Mouse (Mus musculus) forebrain, embryonic 14.5 days (tissue): ENCODE results near the gene Ksr1. TPM values are rescaled to one million over a fixed set of nuclear protein-coding genes. Genes with fewer than 3 reads are reported as not detected.

Experiments used
- ATAC-seq: fragments of 200-750 bp; cut with Nextera tagmentation; 2 replicates; pipeline ENCODE4 v1.8.0; 2017; ENCODE audit warnings: mild to moderate bottlenecking, moderate library complexity
- DNase-seq: peaks from one replicate; pipeline ENCODE4 v3.0.0-alpha.2; 2015; ENCODE audit warnings: low spot score
- H3K27ac ChIP-seq: fragments of 300-500 bp; sonication (generic); 2 replicates; pipeline ENCODE4 v1.5.1; 2014; ENCODE audit warnings: low read depth, mild to moderate bottlenecking, control low read depth, low read length, moderate library complexity
- H3K27me3 ChIP-seq: fragments of 300-500 bp; sonication (generic); replicated peaks from 2 replicates; pipeline ENCODE4 v1.6.1; 2014; ENCODE audit warnings: low read length, control low read depth, mixed read lengths; ENCODE audit not compliant: control insufficient read depth, insufficient read depth
- H3K36me3 ChIP-seq: fragments of 300-500 bp; sonication (generic); 2 replicates; pipeline ENCODE4 v1.6.1; 2014; ENCODE audit warnings: low read length, control low read depth; ENCODE audit not compliant: control insufficient read depth, insufficient read depth
- H3K4me1 ChIP-seq: fragments of 300-500 bp; sonication (generic); 2 replicates; pipeline ENCODE4 v1.6.1; 2014; ENCODE audit warnings: antibody characterized with exemption, low read length, control low read depth; ENCODE audit not compliant: control insufficient read depth, insufficient read depth
- H3K4me2 ChIP-seq: fragments of 300-500 bp; sonication (generic); 2 replicates; pipeline ENCODE4 v1.6.1; 2014; ENCODE audit warnings: mild to moderate bottlenecking, control low read depth, low read length
- H3K4me3 ChIP-seq: fragments of 300-500 bp; sonication (generic); 2 replicates; pipeline ENCODE4 v1.5.1; 2014; ENCODE audit warnings: low read depth, low read length, control low read depth
- H3K9ac ChIP-seq: fragments of 300-500 bp; sonication (generic); 2 replicates; pipeline ENCODE4 v1.6.1; 2014; ENCODE audit warnings: mild to moderate bottlenecking, low read length, control low read depth, moderate library complexity
- H3K9me3 ChIP-seq: fragments of 300-500 bp; sonication (generic); replicated peaks from 2 replicates; pipeline ENCODE4 v1.6.1; 2016; ENCODE audit warnings: low read length, control low read depth, mixed read lengths; ENCODE audit not compliant: control insufficient read depth
- WGBS: fragments of 180-500 bp; shearing (Covaris S2); extraction: QIAGEN DNeasy Blood & Tissue Kit; methylation state at CpG from one replicate; pipeline ENCODE4 v1.1.7; 2014; 5-methylcytosine and 5-hydroxymethylcytosine counted together
- polyA plus RNA-seq: library from polyadenylated mRNA; unstranded; fragments of >200 nt; fragmentation: Nextera tagmentation; extraction: Ambion mirVana; gene quantifications from 2 replicates; pipeline ENCODE4 v1.2.1, GENCODE M21; 2014

Gene Ksr1
- polyA plus RNA-seq, 1 experiment from 2014 or later = 4.7 TPM

DNA sequence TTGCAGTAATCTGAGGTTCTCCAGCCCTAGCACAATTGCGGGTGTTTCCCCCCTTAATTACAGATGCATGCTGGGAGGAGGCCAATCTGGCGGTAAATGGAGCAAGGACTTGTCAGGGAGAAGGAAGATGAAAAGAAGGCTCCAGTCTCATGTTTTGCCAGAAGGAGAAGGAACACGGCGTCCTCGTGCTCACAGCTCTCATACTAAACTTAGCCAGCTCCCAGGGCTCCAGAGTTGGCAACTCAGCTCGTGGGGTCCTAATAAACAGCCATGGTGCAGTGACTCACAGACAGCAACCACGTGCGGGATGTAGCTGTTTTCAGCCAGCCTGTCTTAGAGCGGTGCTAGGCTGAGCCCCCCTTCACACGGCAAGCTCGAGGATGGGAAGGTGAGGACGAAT lies 36.7 kb upstream of the Ksr1 start:
- Histone ChIP-seq H3K36me3 (no peaks in the 10 kb centered on the region), H3K4me1 (0 out of 2 replicates have a peak, but pooled peaks cover 5% of the 10 kb centered on the region), H3K27ac (no peak overlapping the region), H3K4me2 (no peak overlapping the region), H3K9ac (no peak overlapping the region), H3K9me3 (no peaks in the 10 kb centered on the region), H3K27me3 (no peaks in the 10 kb centered on the region), H3K4me3 (no peak overlapping the region)
- WGBS = 64% methylated on average over 12 of the region's 12 CpGs
- ATAC-seq (no peak), DNase-seq (peak; percentile 46)

DNA sequence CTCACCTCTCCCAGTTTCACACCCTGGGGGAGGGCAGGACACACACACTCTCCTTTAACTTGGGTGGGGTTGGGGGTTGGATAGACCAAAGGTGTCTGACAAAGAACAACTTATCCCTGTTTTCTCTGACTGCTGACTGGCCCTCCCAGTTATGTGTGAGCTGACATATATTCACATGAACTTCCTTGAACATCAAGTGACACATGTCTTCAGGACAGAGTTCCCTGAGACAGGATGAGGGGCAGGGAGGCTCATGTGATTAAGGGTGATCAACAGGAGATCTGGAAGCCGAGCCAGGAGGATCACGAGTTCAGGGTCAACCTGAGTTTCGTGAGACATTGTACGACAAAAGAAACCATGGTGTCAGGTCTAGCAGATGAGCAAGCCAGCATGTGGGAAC lies 35.7 kb upstream of the Ksr1 start:
- Histone ChIP-seq H3K9me3 (no peaks in the 10 kb centered on the region), H3K36me3 (no peaks in the 10 kb centered on the region), H3K27ac (no peak overlapping the region), H3K4me3 (no peak overlapping the region), H3K27me3 (no peaks in the 10 kb centered on the region), H3K4me1 (no peaks in the 10 kb centered on the region), H3K4me2 (no peak overlapping the region), H3K9ac (no peak overlapping the region)
- ATAC-seq = no peak
- 96% methylated on average over 4 of the region's 4 CpGs for WGBS
- DNase-seq = no peak

DNA sequence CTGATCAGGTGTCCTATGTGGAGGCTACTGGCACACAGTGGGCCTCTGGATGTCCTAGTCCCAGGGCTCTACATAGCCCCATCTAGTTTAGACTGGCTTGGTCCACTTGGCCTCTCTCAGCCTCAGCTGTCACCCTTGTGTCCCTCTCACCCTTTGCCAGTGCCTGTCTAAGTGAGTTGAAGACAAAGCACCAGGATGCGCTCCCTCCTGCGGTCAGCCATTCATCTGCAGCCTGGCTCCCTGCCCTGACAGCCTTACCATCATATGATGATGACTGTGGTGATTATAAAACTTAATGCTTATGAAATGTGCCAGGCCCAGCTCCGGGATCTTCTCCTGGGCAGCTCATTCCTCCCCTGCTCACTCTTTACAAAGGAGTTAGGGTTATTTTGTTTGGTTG lies 30.5 kb upstream of the Ksr1 start:
- no peak overlapping the region for H3K27ac ChIP-seq
- 85% methylated on average over 3 of the region's 3 CpGs for WGBS
- no peak overlapping the region for H3K4me3 ChIP-seq
- no peaks in the 10 kb centered on the region for H3K27me3 ChIP-seq
- H3K9me3 ChIP-seq = no peaks in the 10 kb centered on the region
- H3K9ac ChIP-seq = no peak overlapping the region
- no peak for DNase-seq
- no peak for ATAC-seq
- no peak overlapping the region for H3K4me2 ChIP-seq
- no peaks in the 10 kb centered on the region for H3K4me1 ChIP-seq
- no peaks in the 10 kb centered on the region for H3K36me3 ChIP-seq

DNA sequence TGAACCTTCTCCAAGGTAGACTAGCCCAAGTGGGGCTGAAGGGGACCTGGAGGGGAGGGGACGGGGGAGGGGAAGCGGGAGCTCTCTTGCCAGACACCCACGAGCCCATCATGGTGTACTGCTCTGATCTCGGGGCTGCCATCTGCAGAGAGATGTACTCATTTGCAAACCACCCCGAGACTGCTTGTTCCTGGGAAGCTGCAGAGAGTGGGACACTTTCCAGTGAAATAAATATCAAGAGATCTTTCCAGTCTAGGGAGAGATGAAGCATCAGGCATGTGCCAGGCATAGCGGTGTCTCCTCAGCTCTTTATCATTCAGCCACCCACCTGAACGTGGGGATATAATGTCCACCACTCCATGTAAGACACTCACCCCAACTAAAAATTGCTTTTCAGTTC lies 25.8 kb upstream of the Ksr1 start:
- DNase-seq (no peak), ATAC-seq (no peak)
- 80% methylated on average over 7 of the region's 7 CpGs for WGBS
- no peak overlapping the region for H3K9ac ChIP-seq
- no peaks in the 10 kb centered on the region for H3K36me3 ChIP-seq
- H3K4me2 ChIP-seq = no peak overlapping the region
- no peak overlapping the region for H3K27ac ChIP-seq
- H3K27me3 ChIP-seq = no peaks in the 10 kb centered on the region
- H3K4me3 ChIP-seq = no peak overlapping the region
- H3K4me1 ChIP-seq = no peaks in the 10 kb centered on the region
- H3K9me3 ChIP-seq = no peaks in the 10 kb centered on the region

DNA sequence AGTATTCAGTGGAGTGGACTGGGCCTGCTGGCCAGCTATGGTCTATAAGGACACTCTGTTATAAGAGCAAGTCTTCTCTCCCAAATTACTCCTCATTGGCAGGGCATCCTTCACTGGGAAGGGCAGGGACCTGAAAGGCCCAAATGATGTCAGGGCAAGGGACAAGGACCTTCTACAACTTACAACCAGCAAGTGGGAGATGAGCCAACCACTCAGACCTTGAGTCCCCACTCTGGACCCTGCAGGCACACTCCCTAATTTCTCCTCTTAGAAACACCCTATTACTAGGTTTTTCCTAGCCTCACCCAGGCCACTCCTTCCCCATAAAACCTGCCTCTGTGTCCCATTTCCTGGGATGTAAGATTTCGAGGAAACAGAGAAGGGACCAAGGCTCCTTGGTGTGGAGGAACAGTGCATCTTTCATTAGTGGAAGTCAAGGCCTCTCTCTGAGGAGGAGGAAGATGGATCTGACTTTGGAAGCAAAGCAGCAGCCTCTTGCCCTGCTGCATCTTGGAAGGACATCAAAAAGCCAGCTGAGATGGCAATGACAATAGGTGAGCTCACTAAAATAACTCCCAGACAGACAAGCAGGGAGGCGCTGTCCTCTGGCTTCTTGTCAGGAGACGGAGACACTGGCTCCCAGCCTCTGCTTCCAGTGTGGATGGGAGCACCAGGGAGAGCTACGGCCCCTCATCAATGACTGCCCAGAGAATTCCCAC lies 20.5 kb upstream of the Ksr1 start:
- WGBS = 75% methylated on average over 4 of the region's 4 CpGs
- H3K4me3 ChIP-seq = no peak overlapping the region
- H3K27ac ChIP-seq = no peak overlapping the region
- no peak overlapping the region for H3K4me2 ChIP-seq
- no peaks in the 10 kb centered on the region for H3K36me3 ChIP-seq
- no peaks in the 10 kb centered on the region for H3K9me3 ChIP-seq
- ATAC-seq = no peak
- no peaks in the 10 kb centered on the region for H3K27me3 ChIP-seq
- DNase-seq = no peak
- H3K9ac ChIP-seq = no peak overlapping the region
- H3K4me1 ChIP-seq = no peaks in the 10 kb centered on the region

DNA sequence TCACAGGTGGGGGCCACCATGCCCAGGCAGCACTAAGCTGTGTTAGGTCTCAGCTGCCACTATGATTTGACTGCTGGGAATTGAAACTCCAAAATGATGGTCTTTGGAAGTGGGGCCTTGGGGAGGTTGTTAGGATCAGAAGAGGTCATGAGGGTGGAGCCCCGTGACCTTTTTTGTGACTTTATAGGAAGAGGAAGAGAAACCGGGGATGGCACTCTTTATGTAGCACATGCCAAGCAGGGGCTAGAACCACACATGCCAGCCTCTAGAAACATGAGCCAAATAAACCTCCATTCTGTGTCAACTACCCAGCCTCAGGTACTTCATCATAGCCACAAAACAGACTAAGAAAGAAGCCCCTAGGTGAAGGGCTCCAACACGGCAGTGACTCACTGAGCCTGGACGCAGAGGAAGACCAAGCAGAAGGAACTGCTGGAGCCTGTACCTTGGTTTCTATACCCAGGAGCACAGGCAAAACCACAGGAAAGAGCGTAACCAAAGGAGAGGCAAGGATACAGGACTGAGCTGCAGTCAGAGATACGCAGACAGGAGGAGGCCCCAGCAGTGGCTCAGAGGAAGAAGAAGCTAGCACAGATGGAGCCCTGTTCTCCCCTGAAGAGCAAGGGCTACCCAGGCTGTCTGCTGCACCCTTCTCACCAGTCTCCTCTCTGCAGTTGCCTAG lies 15.0 kb upstream of the Ksr1 start:
- Histone ChIP-seq H3K4me3 (no peak overlapping the region), H3K36me3 (no peaks in the 10 kb centered on the region), H3K9ac (no peak overlapping the region), H3K27ac (no peak overlapping the region), H3K4me1 (no peaks in the 10 kb centered on the region), H3K4me2 (no peak overlapping the region), H3K9me3 (no peaks in the 10 kb centered on the region), H3K27me3 (no peaks in the 10 kb centered on the region)
- WGBS = 87% methylated on average over 6 of the region's 6 CpGs
- ATAC-seq (no peak), DNase-seq (no peak)

DNA sequence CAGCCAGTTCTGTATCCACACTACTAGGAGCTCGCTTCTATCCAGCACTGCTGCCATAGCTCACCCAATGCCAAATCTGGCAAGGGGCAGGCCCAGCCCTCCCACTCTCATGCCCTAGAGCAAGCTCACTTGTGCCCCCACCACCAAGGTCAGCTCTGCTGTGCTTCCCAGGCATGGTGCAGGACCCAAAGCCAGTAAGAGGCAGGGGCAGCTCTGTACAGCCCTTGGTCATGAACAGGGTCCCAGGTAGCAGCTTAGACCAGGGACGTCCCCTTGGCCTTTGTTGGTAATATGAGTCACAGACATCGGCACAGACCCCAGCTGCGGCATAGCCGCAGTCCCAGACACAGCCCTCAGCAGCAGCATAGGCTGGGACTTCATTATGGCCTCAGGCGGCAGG lies 13.9 kb upstream of the Ksr1 start:
- DNase-seq (no peak), ATAC-seq (no peak)
- Histone ChIP-seq H3K9me3 (no peaks in the 10 kb centered on the region), H3K4me3 (no peak overlapping the region), H3K4me2 (no peak overlapping the region), H3K27ac (no peak overlapping the region), H3K36me3 (no peaks in the 10 kb centered on the region), H3K4me1 (no peaks in the 10 kb centered on the region), H3K27me3 (no peaks in the 10 kb centered on the region), H3K9ac (no peak overlapping the region)
- 83% methylated on average over 6 of the region's 6 CpGs for WGBS

DNA sequence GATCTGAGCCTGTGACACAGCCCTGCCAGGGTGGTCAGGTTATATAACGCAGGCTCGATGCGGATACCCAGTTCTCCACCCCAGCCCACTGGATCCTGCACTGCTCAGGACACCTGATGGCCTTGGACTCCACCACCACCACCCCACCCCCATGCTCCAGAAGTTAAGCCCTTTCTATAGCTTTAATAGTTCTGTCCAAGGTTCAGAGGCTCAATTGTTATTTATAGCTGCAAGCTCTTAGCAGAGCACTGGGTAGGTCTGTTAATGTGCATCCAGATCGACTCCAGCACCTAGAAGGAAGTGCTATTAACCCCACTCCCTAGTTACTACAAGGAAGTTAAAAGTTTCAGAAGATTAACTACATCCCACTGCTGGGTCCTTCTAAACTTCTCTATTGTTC lies 11.5 kb upstream of the Ksr1 start:
- H3K4me3 ChIP-seq = no peak overlapping the region
- 90% methylated on average over 4 of the region's 4 CpGs for WGBS
- H3K9ac ChIP-seq = no peak overlapping the region
- no peaks in the 10 kb centered on the region for H3K9me3 ChIP-seq
- H3K4me2 ChIP-seq = no peak overlapping the region
- H3K27me3 ChIP-seq = no peaks in the 10 kb centered on the region
- no peaks in the 10 kb centered on the region for H3K4me1 ChIP-seq
- no peak for DNase-seq
- no peaks in the 10 kb centered on the region for H3K36me3 ChIP-seq
- ATAC-seq = no peak
- H3K27ac ChIP-seq = no peak overlapping the region

DNA sequence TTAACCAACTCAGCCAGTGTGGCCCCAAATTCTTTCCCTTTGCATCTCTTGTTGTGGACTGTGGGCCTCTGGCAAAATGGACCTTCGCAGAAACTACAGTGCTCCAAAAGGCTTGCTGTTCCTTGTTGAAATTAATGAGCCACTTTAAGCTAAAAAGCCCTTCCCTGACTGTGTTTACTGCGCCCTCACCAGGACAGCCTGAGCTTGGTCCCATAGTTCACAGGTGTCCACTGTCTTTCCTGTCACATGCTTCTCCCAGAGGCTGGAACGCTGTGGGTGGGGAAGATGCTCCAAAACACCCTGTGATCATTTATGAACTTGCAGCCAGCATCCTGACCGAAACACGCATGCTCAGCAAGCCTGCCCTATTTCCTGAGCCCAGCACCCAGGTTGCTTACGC lies 9.1 kb upstream of the Ksr1 start:
- no peak for ATAC-seq
- no peak for DNase-seq
- H3K4me3 ChIP-seq = no peak overlapping the region
- no peaks in the 10 kb centered on the region for H3K27me3 ChIP-seq
- WGBS = 74% methylated on average over 6 of the region's 6 CpGs
- H3K4me1 ChIP-seq = no peaks in the 10 kb centered on the region
- H3K27ac ChIP-seq = no peak overlapping the region
- H3K4me2 ChIP-seq = no peak overlapping the region
- no peak overlapping the region for H3K9ac ChIP-seq
- H3K36me3 ChIP-seq = no peaks in the 10 kb centered on the region
- H3K9me3 ChIP-seq = no peaks in the 10 kb centered on the region
